Mouse (Mus musculus): ENCODE measurements around the gene Gm10717. TPM values are rescaled to one million over a fixed set of nuclear protein-coding genes. Genes with fewer than 3 reads are reported as not detected.
"Not testable (repeated sequence)": the region's sequence is repeated elsewhere in the genome, so short reads cannot be mapped to it uniquely, and the experiment has no call there.

Gene Gm10717
- total RNA-seq (2022), result under 1 TPM in 1 of 4 experiments, not detected in 3; 0.61 TPM

GRCm38 (mm10) chr9:3024912-3025467 is at the start of gene Gm10717:
Gm10717 (plus strand) TSS chr9:3025417.
- DNase-seq (ENCODE audit: low spot score in 2 of 2), result peak; percentile 2 to 34

DNA sequence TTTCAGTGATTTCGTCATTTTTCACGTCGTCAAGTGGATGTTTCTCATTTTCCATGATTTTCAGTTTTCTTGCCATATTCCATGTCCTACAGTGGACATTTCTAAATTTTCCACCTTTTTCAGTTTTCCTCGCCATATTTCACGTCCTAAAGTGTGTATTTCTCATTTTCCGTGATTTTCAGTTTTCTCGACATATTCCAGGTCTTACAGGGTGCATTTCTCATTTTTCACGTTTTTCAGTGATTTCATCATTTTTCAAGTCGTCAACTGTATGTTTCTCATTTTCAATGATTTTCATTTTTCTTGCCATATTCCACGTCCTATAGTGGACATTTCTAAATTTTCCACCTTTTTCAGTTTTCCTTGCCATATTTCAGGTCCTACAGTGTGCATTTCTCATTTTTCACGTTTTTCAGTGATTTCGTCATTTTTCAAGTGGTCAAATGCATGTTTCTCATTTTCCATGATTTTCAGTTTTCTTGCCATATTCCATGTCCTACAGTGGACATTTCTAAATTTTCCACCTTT is 24.7 kb upstream of the Gm10717 start, which contains the start of gene Gm10722:
TSS of gene Gm10722 (plus strand) at position 478 of the 528 bp plus-strand sequence.
- DNase-seq (ENCODE audit: low spot score in 2 of 2), result peak; percentile 12 to 14

- peak in 1 of 2 experiments; percentile 14 for DNase-seq (ENCODE audit: low spot score in 2 of 2)
Observed at GRCm38 (mm10) chr9:3001006-3001405, 24.2 kb upstream of the Gm10717 start.

DNA sequence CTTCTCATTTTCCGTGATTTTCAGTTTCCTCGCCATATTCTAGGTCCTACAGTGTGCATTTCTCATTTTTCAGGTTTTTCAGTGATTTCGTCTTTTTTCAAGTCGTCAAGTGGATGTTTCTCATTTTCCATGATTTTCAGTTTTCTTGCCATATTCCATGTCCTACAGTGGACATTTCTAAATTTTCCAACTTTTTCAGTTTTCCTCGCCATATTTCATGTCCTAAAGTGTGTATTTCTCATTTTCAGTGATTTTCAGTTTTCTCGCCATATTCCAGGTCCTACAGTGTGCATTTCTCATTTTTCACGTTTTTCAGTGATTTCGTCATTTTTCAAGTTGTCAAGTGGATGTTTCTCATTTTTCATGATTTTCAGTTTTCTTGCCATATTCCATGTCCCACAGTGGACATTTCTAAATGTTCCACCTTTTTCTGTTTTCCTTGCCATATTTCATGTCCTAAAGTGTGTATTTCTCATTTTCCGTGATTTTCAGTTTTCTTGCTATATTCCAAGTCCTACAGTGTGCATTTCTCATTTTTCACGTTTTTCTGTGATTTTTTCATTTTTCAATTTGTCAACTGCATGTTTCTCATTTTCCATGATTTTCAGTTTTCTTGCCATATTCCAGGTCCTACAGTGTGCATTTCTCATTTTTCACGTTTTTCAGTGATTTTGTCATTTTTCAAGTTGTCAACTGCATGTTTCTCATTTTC is 23.1 kb upstream of the Gm10717 start:
- DNase-seq (ENCODE audit: low spot score in 2 of 2), result peak; percentile 93 to 99

DNA sequence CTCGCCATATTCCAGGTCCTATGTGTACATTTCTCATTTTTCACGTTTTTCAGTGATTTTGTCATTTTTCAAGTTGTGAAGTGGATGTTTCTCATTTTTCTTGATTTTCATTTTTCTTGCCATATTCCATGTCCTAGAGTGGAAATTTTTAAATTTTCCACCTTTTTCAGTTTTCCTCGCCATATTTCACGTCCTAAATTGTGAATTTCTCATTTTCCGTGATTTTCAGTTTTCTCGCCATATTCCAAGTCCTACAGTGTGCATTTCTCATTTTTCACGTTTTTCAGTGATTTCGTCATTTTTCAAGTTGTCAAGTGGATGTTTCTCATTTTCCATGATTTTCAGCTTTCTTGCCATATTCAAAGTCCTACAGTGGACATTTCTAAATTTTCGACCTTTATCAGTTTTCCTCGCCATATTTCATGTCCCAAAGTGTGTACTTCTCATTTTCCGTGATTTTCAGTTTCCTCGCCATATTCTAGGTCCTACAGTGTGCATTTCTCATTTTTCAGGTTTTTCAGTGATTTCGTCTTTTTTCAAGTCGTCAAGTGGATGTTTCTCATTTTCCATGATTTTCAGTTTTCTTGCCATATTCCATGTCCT is 22.3 kb upstream of the Gm10717 start, which contains the start of gene Gm11168:
TSS of gene Gm11168 (plus strand) at position 553 of the 603 bp plus-strand sequence.
- not testable (repeated sequence) for DNase-seq (ENCODE audit: low spot score in 2 of 2)

DNA sequence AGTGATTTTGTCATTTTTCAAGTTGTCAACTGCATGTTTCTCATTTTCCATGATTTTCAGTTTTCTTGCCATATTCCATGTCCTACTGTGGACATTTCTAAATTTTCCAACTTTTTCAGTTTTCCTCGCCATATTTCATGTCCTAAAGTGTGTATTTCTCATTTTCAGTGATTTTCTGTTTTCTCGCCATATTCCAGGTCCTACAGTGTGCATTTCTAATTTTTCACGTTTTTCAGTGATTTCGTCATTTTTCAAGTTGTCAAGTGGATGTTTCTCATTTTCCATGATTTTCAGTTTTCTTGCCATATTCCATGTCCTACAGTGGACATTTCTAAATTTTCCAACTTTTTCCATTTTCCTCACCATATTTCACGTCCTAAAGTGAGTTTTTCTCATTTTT is 19.0 kb upstream of the Gm10717 start:
- not testable (repeated sequence) for DNase-seq (ENCODE audit: low spot score in 2 of 2)

DNA sequence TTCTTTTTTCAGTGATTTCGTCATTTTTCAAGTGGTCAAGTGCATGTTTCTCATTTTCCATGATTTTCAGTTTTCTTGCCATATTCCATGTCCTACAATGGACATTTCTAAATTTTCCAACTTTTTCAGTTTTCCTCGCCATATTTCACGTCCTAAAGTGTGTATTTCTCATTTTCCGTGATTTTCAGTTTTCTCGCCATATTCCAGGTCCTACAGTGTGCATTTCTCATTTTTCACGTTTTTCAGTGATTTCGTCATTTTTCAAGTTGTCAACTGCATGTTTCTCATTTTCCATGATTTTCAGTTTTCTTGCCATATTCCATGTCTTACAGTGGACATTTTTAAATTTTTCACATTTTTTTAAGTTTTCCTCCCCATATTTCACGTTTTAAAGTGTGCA is 18.6 kb upstream of the Gm10717 start:
- peak; percentile 98 to 100 for DNase-seq (ENCODE audit: low spot score in 2 of 2)

- not testable (repeated sequence) for DNase-seq (ENCODE audit: low spot score in 2 of 2)
Observed at GRCm38 (mm10) chr9:3007272-3007671, 17.9 kb upstream of the Gm10717 start.

GRCm38 (mm10) chr9:3009331-3009730 is 15.9 kb upstream of the Gm10717 start:
- DNase-seq (ENCODE audit: low spot score in 2 of 2), result not testable (repeated sequence)

DNA sequence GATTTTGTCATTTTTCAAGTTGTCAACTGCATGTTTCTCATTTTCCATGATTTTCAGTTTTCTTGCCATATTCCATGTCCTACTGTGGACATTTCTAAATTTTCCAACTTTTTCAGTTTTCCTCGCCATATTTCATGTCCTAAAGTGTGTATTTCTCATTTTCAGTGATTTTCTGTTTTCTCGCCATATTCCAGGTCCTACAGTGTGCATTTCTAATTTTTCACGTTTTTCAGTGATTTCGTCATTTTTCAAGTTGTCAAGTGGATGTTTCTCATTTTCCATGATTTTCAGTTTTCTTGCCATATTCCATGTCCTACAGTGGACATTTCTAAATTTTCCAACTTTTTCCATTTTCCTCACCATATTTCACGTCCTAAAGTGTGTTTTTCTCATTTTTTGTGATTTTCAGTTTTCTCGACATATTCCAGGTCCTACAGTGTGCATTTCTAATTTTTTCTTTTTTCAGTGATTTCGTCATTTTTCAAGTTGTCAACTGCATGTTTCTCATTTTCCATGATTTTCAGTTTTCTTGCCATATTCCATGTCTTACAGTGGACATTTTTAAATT is 13.1 kb upstream of the Gm10717 start:
- DNase-seq (ENCODE audit: low spot score in 2 of 2), result not testable (repeated sequence)

GRCm38 (mm10) chr9:3012733-3013279 is 12.4 kb upstream of the Gm10717 start, which contains the start of gene Gm10721:
Gm10721 (plus strand) TSS chr9:3013140.
- not testable (repeated sequence) for DNase-seq (ENCODE audit: low spot score in 2 of 2)

GRCm38 (mm10) chr9:3015354-3015753 is 9.9 kb upstream of the Gm10717 start, which contains the start of gene Gm10720:
Gm10720 (plus strand) TSS chr9:3015654.
- not testable (repeated sequence) for DNase-seq (ENCODE audit: low spot score in 2 of 2)

DNA sequence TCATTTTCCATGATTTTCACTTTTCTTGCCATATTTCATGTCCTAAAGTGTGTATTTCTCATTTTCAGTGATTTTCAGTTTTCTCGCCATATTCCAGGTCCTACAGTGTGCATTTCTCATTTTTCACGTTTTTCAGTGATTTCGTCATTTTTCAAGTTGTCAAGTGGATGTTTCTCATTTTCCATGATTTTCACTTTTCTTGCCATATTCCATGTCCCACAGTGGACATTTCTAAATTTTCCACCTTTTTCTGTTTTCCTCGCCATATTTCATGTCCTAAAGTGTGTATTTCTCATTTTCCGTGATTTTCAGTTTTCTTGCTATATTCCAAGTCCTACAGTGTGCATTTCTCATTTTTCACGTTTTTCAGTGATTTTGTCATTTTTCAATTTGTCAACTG is 9.3 kb upstream of the Gm10717 start:
- DNase-seq (ENCODE audit: low spot score in 2 of 2), result not testable (repeated sequence)

- not testable (repeated sequence) for DNase-seq (ENCODE audit: low spot score in 2 of 2)
Observed at GRCm38 (mm10) chr9:3017108-3017507, 8.1 kb upstream of the Gm10717 start, which contains the start of gene Gm10719. Gm10719 (plus strand) TSS chr9:3017408.

DNA sequence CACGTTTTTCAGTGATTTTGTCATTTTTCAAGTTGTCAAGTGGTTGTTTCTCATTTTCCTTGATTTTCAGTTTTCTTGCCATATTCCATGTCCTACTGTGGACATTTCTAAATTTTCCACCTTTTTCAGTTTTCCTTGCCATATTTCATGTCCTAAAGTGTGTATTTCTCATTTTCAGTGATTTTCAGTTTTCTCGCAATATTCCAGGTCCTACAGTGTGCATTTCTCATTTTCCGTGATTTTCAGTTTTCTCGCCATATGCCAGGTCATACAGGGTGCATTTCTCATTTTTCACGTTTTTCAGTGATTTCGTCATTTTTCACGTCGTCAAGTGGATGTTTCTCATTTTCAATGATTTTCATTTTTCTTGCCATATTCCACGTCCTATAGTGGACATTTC is 6.3 kb upstream of the Gm10717 start:
- DNase-seq (ENCODE audit: low spot score in 2 of 2), result peak; percentile 1 to 60

DNA sequence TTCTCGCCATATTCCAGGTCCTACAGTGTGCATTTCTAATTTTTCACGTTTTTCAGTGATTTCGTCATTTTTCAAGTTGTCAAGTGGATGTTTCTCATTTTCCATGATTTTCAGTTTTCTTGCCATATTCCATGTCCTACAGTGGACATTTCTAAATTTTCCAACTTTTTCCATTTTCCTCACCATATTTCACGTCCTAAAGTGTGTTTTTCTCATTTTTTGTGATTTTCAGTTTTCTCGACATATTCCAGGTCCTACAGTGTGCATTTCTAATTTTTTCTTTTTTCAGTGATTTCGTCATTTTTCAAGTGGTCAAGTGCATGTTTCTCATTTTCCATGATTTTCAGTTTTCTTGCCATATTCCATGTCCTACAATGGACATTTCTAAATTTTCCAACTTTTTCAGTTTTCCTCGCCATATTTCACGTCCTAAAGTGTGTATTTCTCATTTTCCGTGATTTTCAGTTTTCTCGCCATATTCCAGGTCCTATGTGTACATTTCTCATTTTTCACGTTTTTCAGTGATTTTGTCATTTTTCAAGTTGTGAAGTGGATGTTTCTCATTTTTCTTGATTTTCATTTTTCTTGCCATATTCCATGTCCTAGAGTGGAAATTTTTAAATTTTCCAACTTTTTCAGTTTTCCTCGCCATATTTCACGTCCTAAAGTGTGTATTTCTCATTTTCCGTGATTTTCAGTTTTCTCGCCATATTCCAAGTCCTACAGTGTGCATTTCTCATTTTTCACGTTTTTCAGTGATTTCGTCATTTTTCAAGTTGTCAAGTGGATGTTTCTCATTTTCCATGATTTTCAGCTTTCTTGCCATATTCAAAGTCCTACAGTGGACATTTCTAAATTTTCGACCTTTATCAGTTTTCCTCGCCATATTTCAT is 5.1 kb upstream of the Gm10717 start:
- DNase-seq (ENCODE audit: low spot score in 2 of 2), result peak; percentile 3 to 70

DNA sequence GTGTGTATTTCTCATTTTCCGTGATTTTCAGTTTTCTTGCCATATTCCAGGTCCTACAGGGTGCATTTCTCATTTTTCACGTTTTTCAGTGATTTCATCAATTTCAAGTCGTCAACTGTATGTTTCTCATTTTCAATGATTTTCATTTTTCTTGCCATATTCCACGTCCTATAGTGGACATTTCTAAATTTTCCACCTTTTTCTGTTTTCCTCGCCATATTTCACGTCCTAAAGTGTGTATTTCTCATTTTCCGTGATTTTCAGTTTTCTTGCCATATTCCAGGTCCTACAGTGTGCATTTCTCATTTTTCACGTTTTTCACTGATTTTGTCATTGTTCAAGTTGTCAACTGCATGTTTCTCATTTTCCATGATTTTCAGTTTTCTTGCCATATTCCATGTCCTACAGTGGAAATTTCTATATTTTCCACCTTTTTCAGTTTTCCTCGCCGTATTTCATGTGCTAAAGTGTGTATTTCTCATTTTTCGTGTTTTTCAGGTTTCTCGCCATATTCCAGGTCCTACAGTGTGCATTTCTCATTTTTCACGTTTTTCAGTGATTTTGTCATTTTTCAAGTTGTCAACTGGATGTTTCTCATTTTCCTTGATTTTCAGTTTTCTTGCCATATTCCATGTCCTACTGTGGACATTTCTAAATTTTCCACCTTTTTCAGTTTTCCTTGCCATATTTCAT is 2.8 kb upstream of the Gm10717 start:
- DNase-seq (ENCODE audit: low spot score in 2 of 2), result peak; percentile 43 to 81

DNA sequence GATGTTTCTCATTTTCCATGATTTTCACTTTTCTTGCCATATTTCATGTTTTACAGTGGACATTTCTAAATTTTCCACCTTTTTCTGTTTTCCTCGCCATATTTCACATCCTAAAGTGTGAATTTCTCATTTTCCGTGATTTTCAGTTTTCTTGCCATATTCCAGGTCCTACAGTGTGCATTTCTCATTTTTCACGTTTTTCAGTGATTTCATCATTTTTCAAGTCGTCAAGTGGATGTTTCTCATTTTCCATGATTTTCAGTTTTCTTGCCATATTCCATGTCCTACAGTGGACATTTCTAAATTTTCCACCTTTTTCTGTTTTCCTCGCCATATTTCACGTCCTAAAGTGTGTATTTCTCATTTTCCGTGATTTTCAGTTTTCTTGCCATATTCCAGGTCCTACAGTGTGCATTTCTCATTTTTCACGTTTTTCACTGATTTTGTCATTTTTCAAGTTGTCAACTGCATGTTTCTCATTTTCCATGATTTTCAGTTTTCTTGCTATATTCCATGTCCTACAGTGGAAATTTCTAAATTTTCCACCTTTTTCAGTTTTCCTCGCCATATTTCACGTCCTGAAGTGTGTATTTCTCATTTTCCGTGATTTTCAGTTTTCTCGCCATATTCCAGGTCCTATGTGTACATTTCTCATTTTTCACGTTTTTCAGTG is 1.8 kb upstream of the Gm10717 start, which contains the start of gene Gm10718:
TSS of gene Gm10718 (plus strand) at position 236 of the 673 bp plus-strand sequence.
- DNase-seq (ENCODE audit: low spot score in 2 of 2), result peak; percentile 18 to 44

Data from left cerebral cortex, adult 8-10 months (tissue).